Mouse (Mus musculus) urinary bladder, postnatal 14 days (tissue): ENCODE data around the gene Trim7.
A peak's percentile ranks its signal among the peaks of the same experiment; 100 is the strongest.
"Not testable (repeated sequence)": the region's sequence is repeated elsewhere in the genome, so short reads cannot be mapped to it uniquely, and the experiment has no call there.

Experiments used
- DNase-seq: peaks from one replicate; pipeline ENCODE4 v3.0.0; 2021; ENCODE audit warnings: low spot score

Trim7 gene

GRCm38 (mm10) chr11:48823536-48823972, 2.4 kb upstream of the Trim7 start:
- no peak for DNase-seq

- DNase-seq = no peak
These were observed 1.6 kb upstream of the Trim7 start for GRCm38 (mm10) chr11:48824311-48824830.

DNA sequence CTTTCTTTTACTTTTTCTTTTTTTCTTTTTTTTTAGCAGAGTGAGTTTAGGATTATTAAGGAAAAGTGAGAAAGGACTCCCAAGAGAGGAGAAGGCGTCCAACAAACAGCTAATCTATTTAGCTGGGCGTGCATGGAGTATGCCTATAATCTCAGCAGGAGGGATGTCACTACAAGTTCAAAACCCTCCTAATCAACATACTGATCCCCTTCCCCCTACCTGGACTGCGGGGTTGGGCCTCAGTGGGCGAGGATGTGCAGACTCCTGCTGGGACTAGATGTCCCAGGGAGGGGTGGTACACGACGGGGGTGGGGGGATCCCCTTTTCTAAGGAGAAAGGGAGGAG, 784 bp downstream of the Trim7 start:
- DNase-seq = no peak

GRCm38 (mm10) chr11:48827926-48828325, 2.0 kb downstream of the Trim7 start:
- no peak for DNase-seq

- DNase-seq = no peak
These were observed 4.3 kb downstream of the Trim7 start for GRCm38 (mm10) chr11:48830279-48830678.

DNA sequence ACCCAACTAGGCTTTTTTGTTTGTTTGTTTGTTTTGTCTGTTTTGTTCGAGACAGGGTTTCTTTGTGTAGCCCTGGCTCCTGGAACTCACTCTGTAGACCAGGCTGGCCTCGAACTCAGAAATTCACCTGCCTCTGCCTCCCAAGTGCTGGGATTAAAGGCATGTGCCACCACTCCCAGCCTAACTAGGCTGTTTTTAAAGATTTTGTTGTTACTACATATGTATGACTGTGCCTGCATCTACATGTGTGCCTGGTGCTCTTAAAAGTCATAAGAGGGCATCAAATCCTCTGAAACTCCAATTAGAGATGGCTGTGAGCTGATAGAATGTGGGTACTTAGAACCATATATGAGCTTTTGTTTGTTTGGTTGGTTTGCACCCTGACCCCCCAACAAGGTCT, 5.3 kb downstream of the Trim7 start:
- DNase-seq = no peak

DNA sequence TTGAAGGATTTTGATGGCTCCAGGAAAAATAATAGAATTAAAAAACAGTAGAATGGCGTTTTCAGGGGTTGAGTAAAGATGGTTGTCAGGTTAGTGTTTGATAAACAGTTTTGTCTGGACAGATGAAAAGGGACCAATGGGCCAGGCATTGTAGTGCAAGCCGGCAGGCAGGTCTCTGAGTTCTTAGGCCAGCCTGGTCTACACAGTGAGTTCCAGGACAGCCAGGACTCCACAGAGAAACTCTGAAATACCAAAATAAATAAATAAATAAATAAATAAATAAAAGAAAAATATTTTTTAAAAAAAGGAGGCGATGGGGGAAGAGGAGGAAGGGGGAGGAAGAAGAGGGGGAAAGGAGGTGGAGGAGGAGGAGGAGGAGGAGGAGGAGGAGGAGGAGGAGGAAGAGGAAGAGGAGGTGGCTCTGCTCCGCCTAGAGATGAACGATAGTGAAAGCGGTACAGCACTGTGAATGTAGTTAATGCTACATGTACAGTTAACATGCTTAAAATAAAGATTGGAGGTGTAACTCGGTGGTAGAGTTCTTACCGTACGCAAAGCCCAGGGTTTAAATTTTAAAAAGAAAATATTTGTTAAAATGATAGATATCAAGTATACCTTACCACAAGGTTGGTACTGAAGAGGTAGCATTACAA, 7.3 kb downstream of the Trim7 start:
- DNase-seq = no peak

DNA sequence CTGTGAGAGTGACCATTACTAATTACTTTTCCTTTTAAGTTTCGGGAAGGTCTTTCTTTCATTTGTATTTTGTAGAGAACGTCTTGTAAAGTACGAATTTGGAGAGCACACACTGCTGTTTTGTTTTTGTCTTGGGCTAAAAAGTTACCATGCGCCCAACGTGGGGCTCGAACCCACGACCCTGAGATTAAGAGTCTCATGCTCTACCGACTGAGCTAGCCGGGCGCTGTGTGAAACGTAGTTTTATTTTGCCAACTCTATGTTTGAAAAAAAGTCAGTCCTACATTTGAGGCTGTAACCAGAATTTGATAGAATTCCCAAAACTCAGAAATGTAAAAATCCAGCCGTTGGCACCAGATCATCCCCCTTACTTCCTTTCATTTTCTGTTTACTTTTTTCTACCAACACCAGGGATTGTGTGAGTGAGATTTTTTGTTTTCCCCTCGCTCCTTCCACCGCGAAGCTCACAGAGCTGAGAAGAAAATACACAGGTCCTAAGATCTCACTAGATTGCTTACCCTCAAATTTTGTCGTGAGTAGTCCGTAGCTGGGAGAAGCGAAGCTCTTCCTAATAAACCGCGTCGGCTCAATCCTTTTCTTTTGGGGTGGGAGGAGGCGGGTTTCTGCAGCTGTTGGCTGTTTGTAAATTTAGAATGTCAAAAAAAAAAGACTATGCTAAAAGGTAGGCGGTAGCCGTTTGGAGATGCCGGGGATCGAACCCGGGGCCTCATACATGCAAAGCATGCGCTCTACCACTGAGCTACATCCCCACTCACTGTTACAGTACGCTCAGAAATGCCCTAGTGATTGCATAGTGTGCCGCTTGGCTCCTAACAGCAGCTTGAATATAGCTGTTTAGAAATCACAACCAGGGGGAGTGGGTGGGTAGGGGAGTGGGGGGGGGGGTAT, 8.0 kb downstream of the Trim7 start:
- DNase-seq = peak; percentile 91

GRCm38 (mm10) chr11:48835923-48836322, 10.0 kb downstream of the Trim7 start:
- no peak for DNase-seq

DNA sequence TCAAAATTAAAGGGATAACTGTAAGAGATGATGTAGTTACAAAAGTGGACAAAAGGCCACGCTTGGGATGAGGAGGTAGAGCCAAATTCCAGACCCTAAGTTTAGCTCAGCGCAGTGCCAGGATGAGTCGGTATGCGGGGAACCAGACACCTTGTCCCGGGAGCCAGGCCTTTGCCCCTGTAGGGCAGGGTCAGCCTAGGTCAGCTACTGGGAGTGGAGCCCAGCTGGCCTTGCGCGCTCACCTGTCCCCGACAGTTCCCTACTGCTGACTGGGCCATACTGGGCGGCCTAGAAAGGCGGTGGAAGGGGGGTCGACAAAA, 11.0 kb downstream of the Trim7 start:
- no peak for DNase-seq

DNA sequence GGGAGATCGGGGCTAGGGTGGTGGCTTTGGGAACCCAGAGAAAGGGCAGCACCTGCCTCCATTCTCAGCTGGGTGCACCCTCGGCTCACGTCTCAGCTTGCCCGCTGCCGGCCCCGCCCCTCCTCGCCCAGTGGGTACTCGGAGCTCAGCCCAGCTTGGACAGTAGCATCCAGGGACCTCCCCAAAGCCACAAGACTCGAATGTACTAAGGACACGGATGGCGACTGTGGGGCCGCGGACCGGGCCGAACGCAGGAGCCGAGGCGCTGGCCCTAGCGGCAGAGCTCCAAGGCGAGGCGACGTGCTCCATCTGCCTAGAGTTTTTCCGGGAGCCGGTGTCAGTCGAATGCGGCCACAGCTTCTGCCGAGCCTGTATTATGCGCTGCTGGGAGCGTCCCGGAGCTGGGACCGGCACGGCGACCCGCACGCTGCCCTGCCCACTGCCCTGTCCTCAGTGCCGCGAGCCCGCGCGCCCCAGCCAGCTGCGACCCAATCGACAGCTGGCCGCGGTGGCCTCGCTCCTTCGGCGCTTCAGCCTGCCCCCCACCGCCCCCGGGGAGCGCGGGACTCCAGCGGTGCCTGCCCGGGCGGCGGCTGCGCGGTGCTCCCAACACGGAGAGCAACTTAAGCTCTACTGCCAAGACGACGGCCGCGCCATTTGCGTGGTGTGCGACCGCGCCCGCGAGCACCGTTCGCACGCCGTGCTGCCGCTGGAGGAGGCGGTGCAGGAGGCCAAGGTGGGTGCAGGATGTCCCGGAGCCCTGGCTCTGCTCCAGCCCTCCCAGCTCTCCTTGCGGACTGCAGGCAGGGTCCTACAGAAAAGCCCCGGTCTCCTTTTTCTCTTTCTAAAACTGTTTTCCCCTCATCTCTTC, 11.6 kb downstream of the Trim7 start:
- DNase-seq = peak; percentile 82

- DNase-seq = no peak
These were observed 12.3 kb downstream of the Trim7 start for GRCm38 (mm10) chr11:48838181-48838797.

DNA sequence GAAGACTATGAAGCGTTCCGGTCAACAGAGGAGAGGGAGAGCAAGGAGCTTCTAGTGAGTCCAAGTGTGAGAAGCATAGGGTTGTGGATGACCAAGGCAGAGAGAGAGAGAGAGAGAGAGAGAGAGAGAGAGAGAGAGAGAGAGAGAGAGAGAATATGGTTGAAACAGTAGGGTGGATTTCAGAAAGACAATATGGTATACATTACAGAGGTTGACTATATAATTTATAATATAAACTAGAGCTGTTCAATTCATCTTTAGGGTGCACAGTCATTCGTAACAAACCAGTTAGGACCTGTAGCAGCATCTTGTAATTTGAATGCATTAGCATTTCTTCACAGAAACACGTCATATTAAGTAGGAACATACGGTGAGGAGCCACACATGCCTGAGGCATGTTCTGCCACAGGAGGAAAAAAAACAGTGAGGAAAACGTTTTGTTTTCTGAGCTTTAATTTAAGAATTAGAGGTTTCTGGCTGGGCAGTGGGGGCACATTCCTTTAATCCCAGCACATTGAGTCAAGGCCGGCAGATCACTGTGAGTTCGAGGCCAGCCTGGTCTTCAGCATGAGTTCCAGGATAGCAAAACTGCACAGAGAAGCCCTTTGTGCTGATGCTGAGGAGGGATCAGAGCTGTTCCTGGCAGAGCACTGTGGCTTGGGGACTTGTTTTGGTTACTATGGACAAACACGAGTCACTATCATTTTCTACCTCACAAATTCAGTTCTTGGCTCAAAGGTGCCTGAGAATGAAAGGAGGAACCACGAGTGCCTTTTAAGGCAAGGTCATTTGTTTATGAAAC, 13.1 kb downstream of the Trim7 start:
- no peak for DNase-seq

DNA sequence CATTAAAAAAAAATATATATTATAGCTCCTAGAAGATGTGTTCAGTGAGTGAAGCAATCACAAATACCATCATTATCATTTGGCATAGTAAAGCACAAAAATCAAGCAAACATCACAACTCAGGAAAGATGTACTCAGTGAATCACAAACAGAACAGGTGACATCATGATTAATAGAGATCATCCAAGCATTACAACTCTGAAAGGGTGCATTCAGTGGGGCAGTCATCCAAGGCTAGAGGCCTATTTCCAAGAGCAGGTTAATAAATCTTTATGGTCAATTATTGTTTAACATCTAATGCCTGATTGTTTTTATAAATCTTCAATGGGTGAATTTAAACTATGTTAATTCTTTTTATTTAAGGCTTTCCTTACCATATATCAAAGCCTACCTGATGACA, 14.9 kb downstream of the Trim7 start:
- DNase-seq = no peak

DNA sequence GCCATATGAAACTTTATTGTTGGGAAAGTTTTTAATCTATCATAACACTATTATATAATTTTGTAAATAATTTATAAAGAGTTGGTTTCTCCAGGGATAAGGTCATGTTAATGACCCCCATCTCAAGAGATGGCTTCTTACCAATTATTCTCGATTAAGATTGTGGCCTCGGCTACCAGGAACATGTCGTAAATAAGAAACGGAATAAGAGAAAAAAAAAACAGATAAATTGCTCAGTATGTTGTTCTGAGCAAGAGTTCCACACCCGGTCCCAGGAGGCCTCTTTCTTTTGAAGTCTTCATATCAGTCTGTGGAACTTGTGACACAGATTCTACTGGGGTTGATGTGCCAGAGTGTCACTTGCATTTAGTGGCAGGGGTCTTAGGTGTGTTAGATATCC, 15.3 kb downstream of the Trim7 start:
- no peak for DNase-seq

DNA sequence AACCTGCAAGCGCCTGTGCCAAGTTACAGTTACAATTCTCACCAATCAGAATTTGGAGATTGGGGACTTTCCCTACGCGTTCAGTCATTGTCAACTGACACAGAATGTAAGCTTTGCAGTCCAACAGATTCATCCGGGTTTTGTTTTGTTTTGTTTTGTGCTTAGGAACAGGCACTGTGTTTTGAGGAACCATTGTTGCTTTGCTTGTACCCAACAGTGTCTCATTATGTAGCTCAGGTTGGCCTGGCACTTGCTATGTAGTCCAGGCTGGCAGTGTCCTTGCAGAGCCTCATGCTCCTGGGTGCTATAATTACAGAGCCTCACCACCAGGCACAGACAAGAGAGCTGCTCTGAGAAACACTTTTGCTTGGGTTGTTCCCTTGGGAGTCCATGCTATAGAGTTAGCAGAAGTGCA, 16.4 kb downstream of the Trim7 start:
- no peak for DNase-seq

DNA sequence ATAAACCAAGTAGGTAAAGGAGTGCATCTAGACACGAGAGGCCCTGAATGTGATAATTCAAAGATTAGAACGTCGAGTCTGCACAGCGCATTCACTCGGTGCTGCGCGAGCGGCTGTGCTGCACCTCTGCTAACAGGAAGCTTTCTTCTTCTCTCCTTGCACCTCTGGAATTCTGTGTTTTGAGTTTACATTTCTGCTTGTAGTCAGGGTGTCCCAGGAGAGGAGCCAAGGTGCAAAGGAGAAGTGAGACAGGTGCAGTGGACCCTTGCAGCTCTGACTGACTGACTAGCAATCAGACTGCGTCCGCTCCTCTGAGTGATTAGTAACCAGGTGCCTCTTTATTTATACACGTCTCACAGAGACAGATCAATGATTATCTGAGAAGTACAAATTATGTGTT, 17.3 kb downstream of the Trim7 start:
- DNase-seq = no peak

GRCm38 (mm10) chr11:48844309-48844708, 18.4 kb downstream of the Trim7 start:
- no peak for DNase-seq

- DNase-seq = no peak
These were observed 19.4 kb downstream of the Trim7 start for GRCm38 (mm10) chr11:48845244-48845815.

- DNase-seq = not testable (repeated sequence)
These were observed 20.4 kb downstream of the Trim7 start for GRCm38 (mm10) chr11:48846362-48846761.

- DNase-seq = no peak
These were observed 20.9 kb downstream of the Trim7 start for GRCm38 (mm10) chr11:48846881-48847280.
